Mouse (Mus musculus) erythroblast, embryonic 14.5 days (primary cell): Measurements from ENCODE around the gene Tmem86b.

ENCODE experiments used
- GATA1 ChIP-seq: IDR thresholded peaks from 2 replicates; pipeline ENCODE4 v1.6.1; 2012; ENCODE audit warnings: low read length, inconsistent platforms, mixed read lengths
- TAL1 ChIP-seq: IDR thresholded peaks from 3 replicates; pipeline ENCODE4 v1.6.1; 2012; ENCODE audit warnings: low read length, inconsistent platforms, mixed read lengths

DNA sequence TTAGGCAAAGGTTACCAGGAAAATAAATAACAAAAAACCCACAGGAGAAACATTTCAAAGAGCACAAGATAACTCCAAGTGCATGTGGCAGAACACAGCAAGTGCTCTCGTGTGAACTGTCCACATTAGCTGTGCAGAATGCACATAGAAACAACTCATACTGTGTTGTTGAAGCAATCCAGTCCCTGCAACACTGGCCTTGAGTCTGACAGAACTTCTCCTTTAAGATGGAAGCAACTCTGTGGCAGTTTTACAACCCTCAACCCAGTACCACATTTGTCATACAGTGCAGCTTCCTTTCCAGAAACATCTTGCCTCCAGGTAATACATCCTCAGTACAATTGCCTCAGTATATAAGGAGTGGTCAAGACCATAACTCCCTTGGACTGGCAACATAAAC lies 25.6 kb upstream of the Tmem86b start:
- TF ChIP-seq GATA1 (no peak), TAL1 (no peak)
